Mouse (Mus musculus) mature B cell (primary cell): ENCODE data around the gene Sgcg.

Experiments
- in situ Hi-C: fragments of 300-500 bp; cut with MboI; formaldehyde crosslinking; loops from 2 replicates; pipeline ENCODE4 v1.14.3; 2019

The Sgcg gene

GRCm38 (mm10) chr14:61235846-61236474 is 22.3 kb downstream of the Sgcg start:
- in situ Hi-C loops: no loop called here

- in situ Hi-C loops: no loop called here
These were observed 26.2 kb downstream of the Sgcg start for GRCm38 (mm10) chr14:61232016-61232568.

GRCm38 (mm10) chr14:61230179-61230578 is 28.1 kb downstream of the Sgcg start:
- in situ Hi-C loops: no loop called here

GRCm38 (mm10) chr14:61229763-61230162 is 28.5 kb downstream of the Sgcg start:
- in situ Hi-C loops: no loop called here

GRCm38 (mm10) chr14:61226151-61226550 is 32.1 kb downstream of the Sgcg start:
- in situ Hi-C loops: no loop called here

- in situ Hi-C loops: no loop called here
These were observed 33.8 kb downstream of the Sgcg start for GRCm38 (mm10) chr14:61224387-61225077.

GRCm38 (mm10) chr14:61223740-61224139 is 34.5 kb downstream of the Sgcg start:
- in situ Hi-C loops: no loop called here

GRCm38 (mm10) chr14:61222506-61222905 is 35.8 kb downstream of the Sgcg start:
- in situ Hi-C loops: no loop called here

- in situ Hi-C loops: no loop called here
These were observed 37.1 kb downstream of the Sgcg start for GRCm38 (mm10) chr14:61221166-61221565.

GRCm38 (mm10) chr14:61211754-61212153 is 46.5 kb downstream of the Sgcg start:
- in situ Hi-C loops: no loop called here

- in situ Hi-C loops: no loop called here
These were observed 48.2 kb downstream of the Sgcg start for GRCm38 (mm10) chr14:61210111-61210510.

GRCm38 (mm10) chr14:61194416-61194815 is 63.9 kb downstream of the Sgcg start:
- in situ Hi-C loops: no loop called here

- in situ Hi-C loops: no loop called here
These were observed 66.0 kb downstream of the Sgcg start for GRCm38 (mm10) chr14:61192326-61192725.

GRCm38 (mm10) chr14:61191904-61192303 is 66.4 kb downstream of the Sgcg start:
- in situ Hi-C loops: no loop called here

GRCm38 (mm10) chr14:61173229-61173628 is 85.1 kb downstream of the Sgcg start:
- in situ Hi-C loops: no loop called here

GRCm38 (mm10) chr14:61172548-61173158 is 85.6 kb downstream of the Sgcg start:
- in situ Hi-C loops: no loop called here

GRCm38 (mm10) chr14:61171261-61171970 is 86.9 kb downstream of the Sgcg start:
- in situ Hi-C loops: no loop called here
